Mouse (Mus musculus): ENCODE measurements around the gene Rps26. TPM values are rescaled to one million over a fixed set of nuclear protein-coding genes. Genes with fewer than 3 reads are reported as not detected.
A peak's percentile ranks its signal among the peaks of the same experiment; 100 is the strongest.

Rps26 gene
- total and polyA plus RNA-seq, 3 experiments, result 1,182 to 5,947 (median 4,124) TPM

DNA sequence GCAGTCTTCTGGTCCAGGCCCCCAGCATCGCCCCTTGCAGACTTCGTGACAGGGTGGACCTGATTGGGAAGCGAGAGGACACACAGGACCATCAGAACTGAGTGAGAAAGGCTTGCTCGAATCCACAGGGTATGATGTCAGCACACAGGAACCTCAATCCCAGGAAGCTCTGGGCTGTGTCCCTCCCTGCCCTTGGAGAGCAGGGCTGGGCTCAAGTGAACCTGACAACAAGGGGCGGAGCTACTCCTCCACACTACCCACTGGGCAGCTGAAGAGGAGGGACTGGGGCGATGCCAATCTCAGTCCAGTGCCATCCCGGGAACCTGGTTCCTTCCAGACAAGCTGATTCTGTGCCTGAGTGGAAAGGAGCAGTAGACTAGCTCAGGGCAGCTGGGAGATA is 42.9 kb downstream of the Rps26 start:
- no peaks in the 10 kb centered on the region for H3K9me3 ChIP-seq (replicated peaks)
- no peak for DNase-seq (ENCODE audit: low spot score)
- no peaks in the 10 kb centered on the region for H3K36me3 ChIP-seq (replicated peaks)
- no peak overlapping the region for H3K4me3 ChIP-seq (ENCODE audit: low read depth, low read length)
- TF ChIP-seq POLR2AphosphoS5 (IDR thresholded peaks at IDR 0.05; ENCODE audit: insufficient replicate concordance, low read depth, low read length) (no peak), GATA1 (IDR thresholded peaks at IDR 0.05; ENCODE audit: borderline replicate concordance, low read length) (no peak), TAL1 (conservative IDR thresholded peaks at IDR 0.05; ENCODE audit: low read depth, low read length) (no peak), CTCF (IDR thresholded peaks at IDR 0.05; ENCODE audit: low read depth, low read length) (no peak), GATA2 (IDR thresholded peaks at IDR 0.05; ENCODE audit: borderline replicate concordance, low read depth, low read length) (no peak)
- ATAC-seq (ENCODE audit: extremely low read depth, insufficient number of reproducible peaks, low FRiP score, poor library complexity, severe bottlenecking), result no peak
- peaks cover 22% of the 10 kb centered on the region for H3K4me1 ChIP-seq (ENCODE audit: insufficient read depth, low read depth, low read length)
- H3K27me3 ChIP-seq (ENCODE audit: insufficient read depth, low read length), result peaks cover 87% of the 10 kb centered on the region

DNA sequence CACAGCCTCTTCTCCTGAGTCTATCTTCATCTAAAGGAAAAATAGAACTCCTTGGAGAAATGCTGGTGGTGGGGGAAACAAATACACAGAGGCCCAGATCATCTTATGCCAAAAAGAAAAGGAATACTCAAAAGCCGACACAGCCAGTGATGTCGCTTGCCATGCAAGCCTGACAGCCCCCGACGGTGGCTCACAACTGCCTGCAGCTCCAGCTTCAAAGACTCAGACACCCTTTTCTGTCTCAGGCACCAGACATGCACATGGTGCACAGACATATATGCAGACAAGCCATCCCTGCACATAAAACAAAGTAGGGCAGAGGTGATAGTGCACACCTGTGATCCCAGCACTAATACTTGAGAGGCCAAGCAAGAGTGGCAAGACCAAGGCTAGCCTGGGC is 46.8 kb downstream of the Rps26 start:
- Histone ChIP-seq H3K36me3 (replicated peaks) (no peaks in the 10 kb centered on the region), H3K27me3 (ENCODE audit: insufficient read depth, low read length) (peaks cover 70% of the 10 kb centered on the region), H3K4me1 (ENCODE audit: insufficient read depth, low read depth, low read length) (peaks cover 10% of the 10 kb centered on the region), H3K9me3 (replicated peaks) (no peaks in the 10 kb centered on the region), H3K4me3 (ENCODE audit: low read depth, low read length) (no peak overlapping the region)
- no peak for TF ChIP-seq POLR2AphosphoS5 (IDR thresholded peaks at IDR 0.05; ENCODE audit: insufficient replicate concordance, low read depth, low read length)
- TF ChIP-seq TAL1 (conservative IDR thresholded peaks at IDR 0.05; ENCODE audit: low read depth, low read length), result no peak
- no peak for TF ChIP-seq GATA1 (IDR thresholded peaks at IDR 0.05; ENCODE audit: borderline replicate concordance, low read length)
- no peak for TF ChIP-seq GATA2 (IDR thresholded peaks at IDR 0.05; ENCODE audit: borderline replicate concordance, low read depth, low read length)
- no peak for TF ChIP-seq CTCF (IDR thresholded peaks at IDR 0.05; ENCODE audit: low read depth, low read length)
- no peak for ATAC-seq (ENCODE audit: extremely low read depth, insufficient number of reproducible peaks, low FRiP score, poor library complexity, severe bottlenecking)
- DNase-seq (ENCODE audit: low spot score), result no peak

DNA sequence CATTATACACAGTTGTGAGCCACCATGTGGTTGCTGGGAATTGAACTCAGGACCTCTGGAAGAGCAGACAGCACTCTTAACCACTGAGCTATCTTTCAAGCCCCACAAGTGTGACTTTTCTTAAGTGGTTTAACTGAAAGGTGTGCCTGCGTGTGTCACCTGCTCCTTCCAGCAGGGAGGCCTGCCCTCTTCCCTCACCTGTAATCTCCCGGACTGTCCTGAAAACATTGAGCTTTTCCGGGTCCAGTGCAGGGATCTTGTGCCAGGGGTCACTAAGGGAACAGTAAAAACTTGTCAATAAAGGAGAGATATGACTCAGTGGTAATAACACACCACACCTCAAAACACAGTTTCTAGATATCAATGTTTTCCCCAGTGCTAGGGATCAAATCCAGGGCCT is 47.2 kb downstream of the Rps26 start:
- ATAC-seq (ENCODE audit: extremely low read depth, insufficient number of reproducible peaks, low FRiP score, poor library complexity, severe bottlenecking) (no peak), DNase-seq (ENCODE audit: low spot score) (no peak)
- Histone ChIP-seq H3K9me3 (replicated peaks) (no peaks in the 10 kb centered on the region), H3K27me3 (ENCODE audit: insufficient read depth, low read length) (peaks cover 68% of the 10 kb centered on the region), H3K4me3 (ENCODE audit: low read depth, low read length) (no peak overlapping the region), H3K4me1 (ENCODE audit: insufficient read depth, low read depth, low read length) (peaks cover 10% of the 10 kb centered on the region), H3K36me3 (replicated peaks) (no peaks in the 10 kb centered on the region)
- TF ChIP-seq GATA2 (IDR thresholded peaks at IDR 0.05; ENCODE audit: borderline replicate concordance, low read depth, low read length) (no peak), GATA1 (IDR thresholded peaks at IDR 0.05; ENCODE audit: borderline replicate concordance, low read length) (no peak), POLR2AphosphoS5 (IDR thresholded peaks at IDR 0.05; ENCODE audit: insufficient replicate concordance, low read depth, low read length) (no peak), TAL1 (conservative IDR thresholded peaks at IDR 0.05; ENCODE audit: low read depth, low read length) (no peak), CTCF (IDR thresholded peaks at IDR 0.05; ENCODE audit: low read depth, low read length) (no peak)

DNA sequence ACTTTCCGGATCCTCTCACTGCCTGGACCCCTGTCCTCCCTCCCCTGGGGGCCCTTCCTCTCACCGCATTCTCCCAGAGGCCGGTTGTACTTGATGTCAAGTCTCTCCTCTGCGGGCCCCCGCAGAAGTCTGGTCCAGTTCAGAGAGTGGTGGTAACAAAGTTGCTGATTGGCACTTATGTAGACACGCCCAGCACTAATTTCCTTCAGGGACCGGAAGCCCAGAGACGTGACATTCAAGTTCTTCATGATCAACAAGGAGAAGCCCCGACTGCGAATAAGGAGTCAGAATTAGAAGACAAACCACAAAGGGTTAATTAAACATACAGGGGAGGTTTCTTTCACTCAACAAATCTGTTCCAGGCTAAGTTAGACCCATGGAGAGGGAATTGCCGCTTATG is 48.2 kb downstream of the Rps26 start:
- Histone ChIP-seq H3K4me1 (ENCODE audit: insufficient read depth, low read depth, low read length) (0 out of 2 replicates have a peak, but pooled peaks cover 2% of the 10 kb centered on the region), H3K36me3 (replicated peaks) (no peaks in the 10 kb centered on the region), H3K27me3 (ENCODE audit: insufficient read depth, low read length) (peaks cover 68% of the 10 kb centered on the region), H3K4me3 (ENCODE audit: low read depth, low read length) (no peak overlapping the region), H3K9me3 (replicated peaks) (no peaks in the 10 kb centered on the region)
- DNase-seq (ENCODE audit: low spot score) (no peak), ATAC-seq (ENCODE audit: extremely low read depth, insufficient number of reproducible peaks, low FRiP score, poor library complexity, severe bottlenecking) (no peak)
- no peak for TF ChIP-seq GATA2 (IDR thresholded peaks at IDR 0.05; ENCODE audit: borderline replicate concordance, low read depth, low read length)
- TF ChIP-seq CTCF (IDR thresholded peaks at IDR 0.05; ENCODE audit: low read depth, low read length), result no peak
- TF ChIP-seq GATA1 (IDR thresholded peaks at IDR 0.05; ENCODE audit: borderline replicate concordance, low read length), result no peak
- no peak for TF ChIP-seq TAL1 (conservative IDR thresholded peaks at IDR 0.05; ENCODE audit: low read depth, low read length)
- no peak for TF ChIP-seq POLR2AphosphoS5 (IDR thresholded peaks at IDR 0.05; ENCODE audit: insufficient replicate concordance, low read depth, low read length)

DNA sequence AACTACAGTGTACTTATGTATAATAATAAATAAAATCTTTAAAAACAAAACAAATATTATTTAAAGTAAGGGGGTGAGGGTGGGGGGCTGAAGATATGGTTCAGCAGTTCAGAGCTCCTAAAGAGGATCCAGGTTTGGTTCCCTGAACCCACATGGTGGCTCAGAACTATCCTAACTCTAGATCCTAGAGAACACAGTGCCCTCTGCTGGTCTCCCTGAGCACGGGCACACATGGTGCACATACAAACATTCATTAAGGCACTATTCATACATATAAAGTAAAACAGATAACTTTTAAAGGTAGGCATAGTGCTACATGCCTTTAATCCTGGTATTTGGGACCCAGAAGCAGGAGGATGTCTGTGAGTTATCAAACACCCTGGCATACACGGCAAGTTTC is 51.5 kb downstream of the Rps26 start:
- DNase-seq (ENCODE audit: low spot score) (no peak), ATAC-seq (ENCODE audit: extremely low read depth, insufficient number of reproducible peaks, low FRiP score, poor library complexity, severe bottlenecking) (no peak; the same call in 1 of the 2 replicates)
- H3K27me3 ChIP-seq (ENCODE audit: insufficient read depth, low read length), result peaks cover 73% of the 10 kb centered on the region
- no peaks in the 10 kb centered on the region for H3K4me1 ChIP-seq (ENCODE audit: insufficient read depth, low read depth, low read length)
- no peaks in the 10 kb centered on the region for H3K36me3 ChIP-seq (replicated peaks)
- no peak overlapping the region for H3K4me3 ChIP-seq (ENCODE audit: low read depth, low read length)
- no peaks in the 10 kb centered on the region for H3K9me3 ChIP-seq (replicated peaks)
- TF ChIP-seq TAL1 (conservative IDR thresholded peaks at IDR 0.05; ENCODE audit: low read depth, low read length) (no peak), GATA1 (IDR thresholded peaks at IDR 0.05; ENCODE audit: borderline replicate concordance, low read length) (no peak), GATA2 (IDR thresholded peaks at IDR 0.05; ENCODE audit: borderline replicate concordance, low read depth, low read length) (no peak), POLR2AphosphoS5 (IDR thresholded peaks at IDR 0.05; ENCODE audit: insufficient replicate concordance, low read depth, low read length) (no peak), CTCF (IDR thresholded peaks at IDR 0.05; ENCODE audit: low read depth, low read length) (peak; percentile 51; the same call in 1 of the 2 replicates)

Other genes starting within 250 kb of the Rps26 start
Only the 20 nearest of the 24 such genes appear.
- gene Smarcc2, start 167.5 kb downstream of the Rps26 start, total RNA-seq (2014; fragmentation: Nextera tagmentation), result 100 and 109 TPM in 2 replicates
- 36.3 and 47.4 TPM in 2 replicates for gene Smarcc2, start 167.5 kb downstream of the Rps26 start, total RNA-seq (2017)
- 153 and 174 TPM in 2 replicates for gene Smarcc2, start 167.5 kb downstream of the Rps26 start, polyA plus RNA-seq (2012)
- gene Myl6, start 132.6 kb downstream of the Rps26 start, total RNA-seq (2014; fragmentation: Nextera tagmentation), result 207 and 266 TPM in 2 replicates
- 1,414 and 1,457 TPM in 2 replicates for gene Myl6, start 132.6 kb downstream of the Rps26 start, total RNA-seq (2017)
- gene Myl6, start 132.6 kb downstream of the Rps26 start, polyA plus RNA-seq (2012), result 273 and 359 TPM in 2 replicates
- gene Myl6b, start 128.1 kb downstream of the Rps26 start, total RNA-seq (2014; fragmentation: Nextera tagmentation), result 11.4 and 13.1 TPM in 2 replicates
- gene Myl6b, start 128.1 kb downstream of the Rps26 start, total RNA-seq (2017), result 1.7 and 2.0 TPM in 2 replicates
- 14.7 and 17.4 TPM in 2 replicates for gene Myl6b, start 128.1 kb downstream of the Rps26 start, polyA plus RNA-seq (2012)
- 31.8 and 36.0 TPM in 2 replicates for gene Esyt1, start 100.9 kb downstream of the Rps26 start, total RNA-seq (2014; fragmentation: Nextera tagmentation)
- gene Esyt1, start 100.9 kb downstream of the Rps26 start, total RNA-seq (2017), result 98.1 and 107 TPM in 2 replicates
- gene Esyt1, start 100.9 kb downstream of the Rps26 start, polyA plus RNA-seq (2012), result 72.2 and 80.2 TPM in 2 replicates
- 7.2 and 9.2 TPM in 2 replicates for gene Zc3h10, start 79.0 kb downstream of the Rps26 start, total RNA-seq (2014; fragmentation: Nextera tagmentation)
- 12.0 and 13.3 TPM in 2 replicates for gene Zc3h10, start 79.0 kb downstream of the Rps26 start, total RNA-seq (2017)
- 21.1 and 21.9 TPM in 2 replicates for gene Zc3h10, start 79.0 kb downstream of the Rps26 start, polyA plus RNA-seq (2012)
- 2,429 and 2,736 TPM in 2 replicates for gene Rpl41, start 77.4 kb downstream of the Rps26 start, total RNA-seq (2014; fragmentation: Nextera tagmentation)
- gene Rpl41, start 77.4 kb downstream of the Rps26 start, total RNA-seq (2017), result 5,596 and 6,924 TPM in 2 replicates
- gene Rpl41, start 77.4 kb downstream of the Rps26 start, polyA plus RNA-seq (2012), result 10,155 and 11,415 TPM in 2 replicates
- 692 and 813 TPM in 2 replicates for gene Pa2g4, start 60.8 kb downstream of the Rps26 start, total RNA-seq (2014; fragmentation: Nextera tagmentation)
- gene Pa2g4, start 60.8 kb downstream of the Rps26 start, total RNA-seq (2017), result 212 and 245 TPM in 2 replicates
- gene Pa2g4, start 60.8 kb downstream of the Rps26 start, polyA plus RNA-seq (2012), result 659 and 767 TPM in 2 replicates
- gene Erbb3, start 37.1 kb downstream of the Rps26 start, total RNA-seq (2014; fragmentation: Nextera tagmentation), result 2.0 and 2.2 TPM in 2 replicates
- gene Erbb3, start 37.1 kb downstream of the Rps26 start, total RNA-seq (2017), result 0.35 and 0.49 TPM in 2 replicates
- gene Erbb3, start 37.1 kb downstream of the Rps26 start, polyA plus RNA-seq (2012), result 0.15 and 0.17 TPM in 2 replicates
- gene Ikzf4, start 19.2 kb upstream of the Rps26 start, total RNA-seq (2014; fragmentation: Nextera tagmentation), result 11.4 and 11.7 TPM in 2 replicates
- 1.7 and 2.8 TPM in 2 replicates for gene Ikzf4, start 19.2 kb upstream of the Rps26 start, total RNA-seq (2017)
- gene Ikzf4, start 19.2 kb upstream of the Rps26 start, polyA plus RNA-seq (2012), result 6.7 and 7.0 TPM in 2 replicates
- gene Suox, start 47.3 kb upstream of the Rps26 start, total RNA-seq (2014; fragmentation: Nextera tagmentation), result 4.6 and 8.7 TPM in 2 replicates
- 8.1 and 8.4 TPM in 2 replicates for gene Suox, start 47.3 kb upstream of the Rps26 start, total RNA-seq (2017)
- gene Suox, start 47.3 kb upstream of the Rps26 start, polyA plus RNA-seq (2012), result 0.96 and 1.7 TPM in 2 replicates
- gene Rab5b, start 69.5 kb upstream of the Rps26 start, total RNA-seq (2014; fragmentation: Nextera tagmentation), result 49.1 TPM in 2 replicates
- 48.0 and 52.7 TPM in 2 replicates for gene Rab5b, start 69.5 kb upstream of the Rps26 start, total RNA-seq (2017)
- gene Rab5b, start 69.5 kb upstream of the Rps26 start, polyA plus RNA-seq (2012), result 17.5 and 20.0 TPM in 2 replicates
- gene Pmel, start 77.4 kb upstream of the Rps26 start, total RNA-seq (2014; fragmentation: Nextera tagmentation), result 0.58 and 2.4 TPM in 2 replicates
- 0.76 and 1.0 TPM in 2 replicates for gene Pmel, start 77.4 kb upstream of the Rps26 start, total RNA-seq (2017)
- gene Pmel, start 77.4 kb upstream of the Rps26 start, polyA plus RNA-seq (2012), result 0.05 and 0.06 TPM in 2 replicates
- gene Cdk2, start 78.3 kb upstream of the Rps26 start, total RNA-seq (2014; fragmentation: Nextera tagmentation), result 108 and 117 TPM in 2 replicates
- gene Cdk2, start 78.3 kb upstream of the Rps26 start, total RNA-seq (2017), result 109 and 113 TPM in 2 replicates
- 34.7 and 36.3 TPM in 2 replicates for gene Cdk2, start 78.3 kb upstream of the Rps26 start, polyA plus RNA-seq (2012)
- 6.8 and 8.4 TPM in 2 replicates for gene Dgka, start 118.1 kb upstream of the Rps26 start, total RNA-seq (2014; fragmentation: Nextera tagmentation)
- 3.3 TPM in 2 replicates for gene Dgka, start 118.1 kb upstream of the Rps26 start, total RNA-seq (2017)
- gene Dgka, start 118.1 kb upstream of the Rps26 start, polyA plus RNA-seq (2012), result 0.19 and 0.50 TPM in 2 replicates
- 78.7 and 93.7 TPM in 2 replicates for gene Pym1, start 121.1 kb upstream of the Rps26 start, total RNA-seq (2014; fragmentation: Nextera tagmentation)
- gene Pym1, start 121.1 kb upstream of the Rps26 start, total RNA-seq (2017), result 44.3 and 47.3 TPM in 2 replicates
- 144 and 169 TPM in 2 replicates for gene Pym1, start 121.1 kb upstream of the Rps26 start, polyA plus RNA-seq (2012)
- 0.44 TPM in 1 of 2 replicates, not detected in the other for gene Mmp19, start 164.2 kb upstream of the Rps26 start, total RNA-seq (2014; fragmentation: Nextera tagmentation)
- 0.11 and 0.12 TPM in 2 replicates for gene Mmp19, start 164.2 kb upstream of the Rps26 start, total RNA-seq (2017)
- 0.02 and 0.03 TPM in 2 replicates for gene Mmp19, start 164.2 kb upstream of the Rps26 start, polyA plus RNA-seq (2012)
- gene Dnajc14, start 177.3 kb upstream of the Rps26 start, total RNA-seq (2014; fragmentation: Nextera tagmentation), result 20.6 and 25.5 TPM in 2 replicates
- gene Dnajc14, start 177.3 kb upstream of the Rps26 start, total RNA-seq (2017), result 31.5 and 36.9 TPM in 2 replicates
- gene Dnajc14, start 177.3 kb upstream of the Rps26 start, polyA plus RNA-seq (2012), result 9.6 and 12.6 TPM in 2 replicates
- 8.4 and 10.1 TPM in 2 replicates for gene Tmem198b, start 177.6 kb upstream of the Rps26 start, total RNA-seq (2014; fragmentation: Nextera tagmentation)
- 4.1 and 4.9 TPM in 2 replicates for gene Tmem198b, start 177.6 kb upstream of the Rps26 start, total RNA-seq (2017)
- gene Tmem198b, start 177.6 kb upstream of the Rps26 start, polyA plus RNA-seq (2012), result 1.5 and 2.2 TPM in 2 replicates
- 144 and 197 TPM in 2 replicates for gene Sarnp, start 190.6 kb upstream of the Rps26 start, total RNA-seq (2014; fragmentation: Nextera tagmentation)
- 154 and 165 TPM in 2 replicates for gene Sarnp, start 190.6 kb upstream of the Rps26 start, total RNA-seq (2017)
- gene Sarnp, start 190.6 kb upstream of the Rps26 start, polyA plus RNA-seq (2012), result 16.5 and 19.9 TPM in 2 replicates
- gene Ormdl2, start 194.9 kb upstream of the Rps26 start, total RNA-seq (2014; fragmentation: Nextera tagmentation), result 29.3 and 31.9 TPM in 2 replicates
- 132 and 152 TPM in 2 replicates for gene Ormdl2, start 194.9 kb upstream of the Rps26 start, total RNA-seq (2017)
- gene Ormdl2, start 194.9 kb upstream of the Rps26 start, polyA plus RNA-seq (2012), result 18.0 and 21.9 TPM in 2 replicates

Measured in G1E (cell line).